Mouse (Mus musculus) hindbrain, embryonic 13.5 days (tissue): Measurements from ENCODE around the gene Efna1. TPM values are rescaled to one million over a fixed set of nuclear protein-coding genes. Genes with fewer than 3 reads are reported as not detected.

ENCODE experiments used
- ATAC-seq: fragments of 200-750 bp; cut with Nextera tagmentation; 2 replicates; pipeline ENCODE4 v1.8.0; 2017; ENCODE audit warnings: moderate TSS enrichment; ENCODE audit not compliant: low FRiP score
- H3K27ac ChIP-seq: fragments of 300-500 bp; sonication (generic); 2 replicates; pipeline ENCODE4 v1.5.1; 2015; ENCODE audit warnings: inconsistent platforms, mild to moderate bottlenecking, moderate library complexity
- H3K27me3 ChIP-seq: fragments of 300-500 bp; sonication (generic); 2 replicates; pipeline ENCODE4 v1.6.1; 2015; ENCODE audit warnings: mild to moderate bottlenecking, inconsistent platforms
- H3K36me3 ChIP-seq: fragments of 300-500 bp; sonication (generic); 2 replicates; pipeline ENCODE4 v1.6.1; 2015; ENCODE audit warnings: mild to moderate bottlenecking, inconsistent platforms
- H3K4me1 ChIP-seq: fragments of 300-500 bp; sonication (generic); replicated peaks from 2 replicates; pipeline ENCODE4 v1.6.1; 2015; ENCODE audit warnings: inconsistent platforms
- H3K4me2 ChIP-seq: fragments of 300-500 bp; sonication (generic); 2 replicates; pipeline ENCODE4 v1.6.1; 2015; ENCODE audit warnings: inconsistent platforms, mild to moderate bottlenecking, moderate library complexity
- H3K4me3 ChIP-seq: fragments of 300-500 bp; sonication (generic); 2 replicates; pipeline ENCODE4 v1.5.1; 2015; ENCODE audit warnings: mild to moderate bottlenecking, inconsistent platforms
- H3K9ac ChIP-seq: fragments of 300-500 bp; sonication (generic); 2 replicates; pipeline ENCODE4 v1.6.1; 2015; ENCODE audit warnings: mild to moderate bottlenecking, inconsistent platforms
- H3K9me3 ChIP-seq: fragments of 300-500 bp; sonication (generic); 2 replicates; pipeline ENCODE4 v1.6.1; 2016; ENCODE audit warnings: inconsistent platforms
- WGBS: fragments of 180-500 bp; shearing (Covaris S2); methylation state at CpG from one replicate; pipeline ENCODE4 v1.1.7; 2015; 5-methylcytosine and 5-hydroxymethylcytosine counted together
- polyA plus RNA-seq: library from polyadenylated mRNA; unstranded; fragments of >200 nt; fragmentation: Nextera tagmentation; extraction: Ambion mirVana; gene quantifications from 2 replicates; pipeline ENCODE4 v1.2.1, GENCODE M21; 2015

Efna1 gene
- polyA plus RNA-seq, 1 experiment from 2014 or later, result 12.4 TPM

GRCm38 (mm10) chr3:89287286-89287685 is 6.3 kb upstream of the Efna1 start:
- Histone ChIP-seq H3K4me3 (no peak overlapping the region), H3K9ac (no peak overlapping the region), H3K4me1 (peaks cover 11% of the 10 kb centered on the region), H3K36me3 (no peaks in the 10 kb centered on the region), H3K4me2 (no peak overlapping the region), H3K27me3 (peaks cover 5% of the 10 kb centered on the region), H3K27ac (no peak overlapping the region), H3K9me3 (no peaks in the 10 kb centered on the region)
- ATAC-seq, result no peak
- WGBS, result 55% methylated on average over 5 of the region's 5 CpGs

GRCm38 (mm10) chr3:89285526-89285925 is 4.6 kb upstream of the Efna1 start:
- peaks cover 20% of the 10 kb centered on the region for H3K27me3 ChIP-seq
- ATAC-seq, result no peak
- 37% methylated on average over 2 of the region's 2 CpGs for WGBS
- no peak overlapping the region for H3K27ac ChIP-seq
- no peak overlapping the region for H3K4me3 ChIP-seq
- no peak overlapping the region for H3K4me2 ChIP-seq
- H3K9ac ChIP-seq, result no peak overlapping the region
- peaks cover 28% of the 10 kb centered on the region for H3K4me1 ChIP-seq
- no peaks in the 10 kb centered on the region for H3K36me3 ChIP-seq
- no peaks in the 10 kb centered on the region for H3K9me3 ChIP-seq

GRCm38 (mm10) chr3:89284261-89284660 is 3.3 kb upstream of the Efna1 start:
- Histone ChIP-seq H3K36me3 (no peaks in the 10 kb centered on the region), H3K9ac (no peak overlapping the region), H3K27me3 (peaks cover 28% of the 10 kb centered on the region), H3K4me1 (peaks cover 41% of the 10 kb centered on the region), H3K9me3 (no peaks in the 10 kb centered on the region), H3K27ac (no peak overlapping the region), H3K4me2 (no peak overlapping the region), H3K4me3 (no peak overlapping the region)
- WGBS, result 92% methylated on average over 3 of the region's 3 CpGs
- ATAC-seq, result no peak

GRCm38 (mm10) chr3:89282291-89282643 is 1.3 kb upstream of the Efna1 start:
- WGBS, result 28% methylated on average over 4 of the region's 4 CpGs
- Histone ChIP-seq H3K27me3 (peaks cover 48% of the 10 kb centered on the region), H3K4me1 (peaks cover 49% of the 10 kb centered on the region), H3K9me3 (no peaks in the 10 kb centered on the region), H3K36me3 (no peaks in the 10 kb centered on the region), H3K4me2 (no peak overlapping the region), H3K9ac (peak overlapping the region; percentile 29; the same call in 1 of the 2 replicates), H3K4me3 (no peak overlapping the region; the same call in 1 of the 2 replicates), H3K27ac (no peak overlapping the region)
- ATAC-seq, result no peak

- Histone ChIP-seq H3K9ac (peak overlapping the region; percentile 70), H3K4me2 (peak overlapping the region; percentile 90), H3K36me3 (no peaks in the 10 kb centered on the region), H3K4me3 (peak overlapping the region; percentile 48), H3K27ac (no peak overlapping the region), H3K27me3 (peaks cover 54% of the 10 kb centered on the region), H3K4me1 (peaks cover 52% of the 10 kb centered on the region), H3K9me3 (no peaks in the 10 kb centered on the region)
- WGBS, result 12% methylated on average over 20 of the region's 20 CpGs
- ATAC-seq, result no peak
Observed at GRCm38 (mm10) chr3:89281579-89282290, 793 bp upstream of the Efna1 start.

GRCm38 (mm10) chr3:89280050-89280605 is 814 bp downstream of the Efna1 start:
- Histone ChIP-seq H3K36me3 (no peaks in the 10 kb centered on the region), H3K4me2 (peak overlapping the region; percentile 90), H3K9ac (peak overlapping the region; percentile 70), H3K4me1 (peaks cover 44% of the 10 kb centered on the region), H3K27ac (peak overlapping the region; percentile 60), H3K9me3 (no peaks in the 10 kb centered on the region), H3K4me3 (peak overlapping the region; percentile 48), H3K27me3 (peaks cover 63% of the 10 kb centered on the region)
- WGBS, result under 1% methylated on average over 29 of the region's 29 CpGs
- peak; percentile 7; the same call in 1 of the 2 replicates for ATAC-seq

- H3K27ac ChIP-seq, result peak overlapping the region; percentile 60
- H3K4me2 ChIP-seq, result peak overlapping the region; percentile 90
- no peaks in the 10 kb centered on the region for H3K9me3 ChIP-seq
- no peaks in the 10 kb centered on the region for H3K36me3 ChIP-seq
- H3K4me1 ChIP-seq, result peaks cover 43% of the 10 kb centered on the region
- 3% methylated on average over 35 of the region's 35 CpGs for WGBS
- ATAC-seq, result peak; percentile 57
- H3K4me3 ChIP-seq, result peak overlapping the region; percentile 48
- H3K27me3 ChIP-seq, result peaks cover 63% of the 10 kb centered on the region
- H3K9ac ChIP-seq, result peak overlapping the region; percentile 70
Observed at GRCm38 (mm10) chr3:89279153-89279890, 1.6 kb downstream of the Efna1 start.

- no peak for ATAC-seq
- Histone ChIP-seq H3K27me3 (peaks cover 63% of the 10 kb centered on the region), H3K9me3 (no peaks in the 10 kb centered on the region), H3K4me3 (peak overlapping the region; percentile 48), H3K27ac (peak overlapping the region; percentile 60; the same call in 1 of the 2 replicates), H3K36me3 (no peaks in the 10 kb centered on the region), H3K4me2 (peak overlapping the region; percentile 90), H3K4me1 (peaks cover 43% of the 10 kb centered on the region), H3K9ac (peak overlapping the region; percentile 70)
- 25% methylated on average over 8 of the region's 8 CpGs for WGBS
Observed at GRCm38 (mm10) chr3:89278643-89279042, 2.3 kb downstream of the Efna1 start.

GRCm38 (mm10) chr3:89278107-89278506 is 2.8 kb downstream of the Efna1 start:
- Histone ChIP-seq H3K27ac (no peak overlapping the region), H3K36me3 (no peaks in the 10 kb centered on the region), H3K27me3 (peaks cover 63% of the 10 kb centered on the region), H3K9me3 (no peaks in the 10 kb centered on the region), H3K4me2 (peak overlapping the region; percentile 90; the same call in 1 of the 2 replicates), H3K4me1 (peaks cover 43% of the 10 kb centered on the region), H3K4me3 (peak overlapping the region; percentile 48; the same call in 1 of the 2 replicates), H3K9ac (0 out of 2 replicates have a peak overlapping the region, but pooled peaks have one; percentile 70)
- 68% methylated on average over 7 of the region's 7 CpGs for WGBS
- ATAC-seq, result no peak

- ATAC-seq, result no peak
- H3K4me3 ChIP-seq, result peak overlapping the region; percentile 14; the same call in 1 of the 2 replicates
- H3K9ac ChIP-seq, result peak overlapping the region; percentile 49; the same call in 1 of the 2 replicates
- peaks cover 42% of the 10 kb centered on the region for H3K4me1 ChIP-seq
- peaks cover 66% of the 10 kb centered on the region for H3K27me3 ChIP-seq
- peak overlapping the region; percentile 40; the same call in 1 of the 2 replicates for H3K27ac ChIP-seq
- no peaks in the 10 kb centered on the region for H3K9me3 ChIP-seq
- H3K36me3 ChIP-seq, result no peaks in the 10 kb centered on the region
- peak overlapping the region; percentile 19 for H3K4me2 ChIP-seq
- WGBS, result 57% methylated on average over 14 of the region's 14 CpGs
Observed at GRCm38 (mm10) chr3:89277281-89278021, 3.5 kb downstream of the Efna1 start.

GRCm38 (mm10) chr3:89276061-89276460 is 4.9 kb downstream of the Efna1 start:
- ATAC-seq, result no peak
- Histone ChIP-seq H3K27me3 (peaks cover 59% of the 10 kb centered on the region), H3K27ac (no peak overlapping the region), H3K36me3 (no peaks in the 10 kb centered on the region), H3K4me3 (no peak overlapping the region), H3K9me3 (no peaks in the 10 kb centered on the region), H3K9ac (no peak overlapping the region), H3K4me1 (peaks cover 35% of the 10 kb centered on the region), H3K4me2 (no peak overlapping the region)
- 92% methylated on average over 13 of the region's 13 CpGs for WGBS

GRCm38 (mm10) chr3:89271760-89272159 is 9.2 kb downstream of the Efna1 start:
- H3K4me3 ChIP-seq, result no peak overlapping the region
- H3K4me2 ChIP-seq, result no peak overlapping the region
- H3K27me3 ChIP-seq, result peaks cover 27% of the 10 kb centered on the region
- peak overlapping the region; percentile 7; the same call in 1 of the 2 replicates for H3K9ac ChIP-seq
- H3K4me1 ChIP-seq, result peaks cover 42% of the 10 kb centered on the region
- no peak for ATAC-seq
- 67% methylated on average over 6 of the region's 6 CpGs for WGBS
- H3K36me3 ChIP-seq, result no peaks in the 10 kb centered on the region
- no peaks in the 10 kb centered on the region for H3K9me3 ChIP-seq
- no peak overlapping the region for H3K27ac ChIP-seq
